Mouse (Mus musculus) hindbrain, embryonic 14.5 days (tissue): ENCODE data around the gene Lrrk2. TPM values are rescaled to one million over a fixed set of nuclear protein-coding genes. Genes with fewer than 3 reads are reported as not detected.

ENCODE experiments used
- polyA plus RNA-seq: library from polyadenylated mRNA; unstranded; fragments of >200 nt; fragmentation: Nextera tagmentation; extraction: Ambion mirVana; gene quantifications from 2 replicates; pipeline ENCODE4 v1.2.1, GENCODE M21; 2014

Lrrk2 gene
- polyA plus RNA-seq, 1 experiment from 2014 or later: 3.4 TPM

Other genes starting within 250 kb of the Lrrk2 start
- gene Slc2a13, start 99.9 kb upstream of the Lrrk2 start, polyA plus RNA-seq: 8.9 and 11.8 TPM in 2 replicates
- gene Smgc, start 165.1 kb downstream of the Lrrk2 start, polyA plus RNA-seq: not detected in 2 replicates